Mouse (Mus musculus) MEL (cell line): ENCODE measurements around the gene Gjb2. TPM values are rescaled to one million over a fixed set of nuclear protein-coding genes. Genes with fewer than 3 reads are reported as not detected.

Experiments used
- DNase-seq: peaks from one replicate; pipeline ENCODE4 v3.0.0; 2011; ENCODE audit warnings: low read depth, low spot score
- H3K27ac ChIP-seq: 2 replicates; pipeline ENCODE4 v1.5.1; 2012; ENCODE audit warnings: low read depth, mild to moderate bottlenecking, control low read depth, low read length, moderate library complexity; ENCODE audit not compliant: control insufficient read depth
- H3K27me3 ChIP-seq, 2 experiments: fragments of 150-350 bp in 1 of 2; sonication (generic) in 1 of 2; 2 replicates each; pipeline ENCODE4 v1.6.1; 2012; ENCODE audit warnings: low read length in 2 of 2, mild to moderate bottlenecking in 2 of 2, improper control_type of control experiment in 1 of 2, moderate library complexity in 1 of 2; ENCODE audit not compliant: insufficient read depth in 2 of 2, control insufficient read depth in 1 of 2
- H3K36me3 ChIP-seq, 2 experiments: 2 replicates each; pipeline ENCODE4 v1.6.1; 2012 to 2014; ENCODE audit warnings: low read length in 2 of 2, improper control_type of control experiment in 1 of 2, inconsistent platforms in 1 of 2, mild to moderate bottlenecking in 1 of 2; ENCODE audit not compliant: insufficient read depth in 2 of 2, control insufficient read depth in 1 of 2
- H3K4me1 ChIP-seq, 2 experiments: fragments of 150-350 bp in 1 of 2; sonication (generic) in 1 of 2; 2 replicates each; pipeline ENCODE4 v1.6.1; 2012; ENCODE audit warnings: low read length in 2 of 2, improper control_type of control experiment in 1 of 2, mild to moderate bottlenecking in 1 of 2; ENCODE audit not compliant: insufficient read depth in 2 of 2, control insufficient read depth in 1 of 2
- H3K4me3 ChIP-seq, 2 experiments: fragments of 150-350 bp in 1 of 2; sonication (generic) in 1 of 2; 2 replicates each; pipeline ENCODE4 v1.5.1; 2012; ENCODE audit warnings: low read depth in 2 of 2, low read length in 2 of 2, mild to moderate bottlenecking in 2 of 2, moderate library complexity in 2 of 2, control low read depth in 1 of 2, improper control_type of control experiment in 1 of 2; ENCODE audit not compliant: control insufficient read depth in 1 of 2, insufficient read depth in 1 of 2
- H3K79me2 ChIP-seq: 2 replicates; pipeline ENCODE4 v1.6.1; 2012; ENCODE audit warnings: mild to moderate bottlenecking, low read length, moderate library complexity; ENCODE audit not compliant: control insufficient read depth, poor library complexity, insufficient read depth
- H3K9ac ChIP-seq: 2 replicates; pipeline ENCODE4 v1.6.1; 2012; ENCODE audit warnings: low read depth, mild to moderate bottlenecking, control low read depth, low read length, moderate library complexity; ENCODE audit not compliant: control insufficient read depth, poor library complexity, severe bottlenecking
- H3K9me3 ChIP-seq: fragments of 150-350 bp; sonication (generic); replicated peaks from 2 replicates; pipeline ENCODE4 v1.6.1; 2012; ENCODE audit warnings: mild to moderate bottlenecking, low read length, improper control_type of control experiment, moderate library complexity; ENCODE audit not compliant: insufficient read depth
- CHD1 ChIP-seq: IDR thresholded peaks from 2 replicates; pipeline ENCODE4 v1.6.1; 2012; ENCODE audit warnings: low read depth, mild to moderate bottlenecking, inconsistent platforms, low read length, improper control_type of control experiment
- CHD2 ChIP-seq: IDR thresholded peaks from 2 replicates; pipeline ENCODE4 v1.6.1; 2011; ENCODE audit warnings: low read length, improper control_type of control experiment
- EP300 ChIP-seq, 2 experiments: IDR thresholded peaks; 2 replicates each; pipeline ENCODE4 v1.6.1; 2011; ENCODE audit warnings: improper control_type of control experiment in 2 of 2, low read length in 2 of 2, low read depth in 1 of 2, mild to moderate bottlenecking in 1 of 2
- ETS1 ChIP-seq: IDR thresholded peaks from 2 replicates; pipeline ENCODE4 v1.6.1; 2012; ENCODE audit warnings: low read depth, mild to moderate bottlenecking, inconsistent platforms, low read length, improper control_type of control experiment, moderate library complexity
- GABPA ChIP-seq: IDR thresholded peaks from 2 replicates; pipeline ENCODE4 v1.6.1; 2012; ENCODE audit warnings: low read depth, mild to moderate bottlenecking, inconsistent platforms, low read length, improper control_type of control experiment, moderate library complexity
- GATA1 ChIP-seq: IDR thresholded peaks from 2 replicates; pipeline ENCODE4 v1.6.1; 2011; ENCODE audit warnings: low read depth, low read length, improper control_type of control experiment
- HCFC1 ChIP-seq: IDR thresholded peaks from 2 replicates; pipeline ENCODE4 v1.6.1; 2012; ENCODE audit warnings: low read depth, mild to moderate bottlenecking, inconsistent platforms, low read length, improper control_type of control experiment, moderate library complexity
- JUND ChIP-seq: IDR thresholded peaks from 2 replicates; pipeline ENCODE4 v1.6.1; 2011; ENCODE audit warnings: low read depth, mild to moderate bottlenecking, improper control_type of control experiment, low read length
- MAFK ChIP-seq: IDR thresholded peaks from 2 replicates; pipeline ENCODE4 v1.6.1; 2011; ENCODE audit warnings: low read depth, mild to moderate bottlenecking, low read length, improper control_type of control experiment, borderline replicate concordance
- MAZ ChIP-seq: IDR thresholded peaks from 2 replicates; pipeline ENCODE4 v1.6.1; 2012; ENCODE audit warnings: low read depth, mild to moderate bottlenecking, inconsistent platforms, low read length, improper control_type of control experiment
- NELFE ChIP-seq: IDR thresholded peaks from 2 replicates; pipeline ENCODE4 v1.6.1; 2011; ENCODE audit warnings: low read depth, low read length, improper control_type of control experiment
- NRF1 ChIP-seq: IDR thresholded peaks from 2 replicates; pipeline ENCODE4 v1.6.1; 2014; ENCODE audit warnings: low read depth, mild to moderate bottlenecking, inconsistent platforms, low read length, improper control_type of control experiment, moderate library complexity; ENCODE audit not compliant: poor library complexity, insufficient read depth, severe bottlenecking
- POLR2AphosphoS2 ChIP-seq: IDR thresholded peaks from 2 replicates; pipeline ENCODE4 v1.6.1; 2011; ENCODE audit warnings: low read length, improper control_type of control experiment
- RAD21 ChIP-seq: IDR thresholded peaks from 2 replicates; pipeline ENCODE4 v1.6.1; 2011; ENCODE audit warnings: mild to moderate bottlenecking, low read depth, low read length, improper control_type of control experiment
- RCOR1 ChIP-seq: IDR thresholded peaks from 2 replicates; pipeline ENCODE4 v1.6.1; 2012; ENCODE audit warnings: low read depth, mild to moderate bottlenecking, inconsistent platforms, low read length, improper control_type of control experiment
- SIN3A ChIP-seq: IDR thresholded peaks from 2 replicates; pipeline ENCODE4 v1.6.1; 2012; ENCODE audit warnings: low read length, improper control_type of control experiment, inconsistent platforms
- TAL1 ChIP-seq: IDR thresholded peaks from 2 replicates; pipeline ENCODE4 v1.6.1; 2012; ENCODE audit warnings: mild to moderate bottlenecking, inconsistent platforms, low read length, moderate library complexity, mixed read lengths
- ZKSCAN1 ChIP-seq: IDR thresholded peaks from 2 replicates; pipeline ENCODE4 v1.6.1; 2012; ENCODE audit warnings: low read depth, mild to moderate bottlenecking, inconsistent platforms, low read length, improper control_type of control experiment, moderate library complexity
- ZMIZ1 ChIP-seq: IDR thresholded peaks from 2 replicates; pipeline ENCODE4 v1.6.1; 2012; ENCODE audit warnings: low read depth, mild to moderate bottlenecking, inconsistent platforms, low read length, improper control_type of control experiment, moderate library complexity
- ZNF384 ChIP-seq: IDR thresholded peaks from 2 replicates; pipeline ENCODE4 v1.6.1; 2012; ENCODE audit warnings: low read depth, mild to moderate bottlenecking, inconsistent platforms, low read length, improper control_type of control experiment
- polyA plus RNA-seq, 2 experiments: library from polyadenylated mRNA; stranded (reverse) in 1 of 2; unstranded in 1 of 2; fragments of >175 nt in 1 of 2; fragments of >200 nt in 1 of 2; gene quantifications; 2 replicates each; pipeline versions ENCODE4 v1.2.1 to v1.2.4; 2012; ENCODE audit warnings: low replicate concordance in 2 of 2, low read depth in 1 of 2; ENCODE audit not compliant: insufficient read length in 2 of 2, insufficient read depth in 1 of 2, missing spikeins in 1 of 2
- total RNA-seq: library from RNA; depleted of rRNA; stranded (reverse); fragments of 300-350 nt; gene quantifications from 2 replicates; pipeline ENCODE4 v1.2.3, GENCODE M21; 2012; rRNA removed

Gene Gjb2
- total and polyA plus RNA-seq, 3 experiments: not detected

DNA sequence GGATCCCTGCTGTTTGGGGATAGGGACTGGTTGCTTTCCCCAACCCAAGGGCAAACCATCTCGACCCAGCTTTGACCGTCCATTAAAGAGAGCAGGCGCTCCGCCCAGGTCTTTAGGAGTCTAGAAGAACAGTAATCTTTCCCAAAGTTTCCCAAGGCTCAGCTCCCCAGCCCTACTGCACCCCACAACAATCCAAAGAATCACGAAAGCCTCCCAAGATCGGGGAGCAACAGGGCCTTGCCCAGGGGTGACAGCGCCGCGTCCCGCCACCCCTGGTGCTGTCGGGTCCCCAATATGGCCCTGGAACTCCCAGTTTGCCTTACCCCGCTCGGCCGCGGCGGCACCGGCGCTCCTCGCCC is 47.3 kb downstream of the Gjb2 start:
- Histone ChIP-seq H3K4me3 (no peak overlapping the region), H3K79me2 (no peaks in the 10 kb centered on the region), H3K4me1 (no peaks in the 10 kb centered on the region), H3K27ac (no peak overlapping the region), H3K9ac (no peak overlapping the region), H3K36me3 (no peaks in the 10 kb centered on the region), H3K9me3 (no peaks in the 10 kb centered on the region), H3K27me3 (peaks cover 0 to 1% of the 10 kb centered on the region in 2 experiments; a peak in 2 of 4 replicates)
- TF ChIP-seq ZKSCAN1: no peak
- no peak for TF ChIP-seq SIN3A
- no peak for TF ChIP-seq ETS1
- no peak for TF ChIP-seq GATA1
- TF ChIP-seq NELFE: no peak
- no peak for TF ChIP-seq TAL1
- TF ChIP-seq NRF1: no peak
- TF ChIP-seq RAD21: no peak
- no peak for TF ChIP-seq ZMIZ1
- TF ChIP-seq CHD1: no peak
- no peak for TF ChIP-seq POLR2AphosphoS2
- no peak for TF ChIP-seq MAFK
- no peak for DNase-seq

DNA sequence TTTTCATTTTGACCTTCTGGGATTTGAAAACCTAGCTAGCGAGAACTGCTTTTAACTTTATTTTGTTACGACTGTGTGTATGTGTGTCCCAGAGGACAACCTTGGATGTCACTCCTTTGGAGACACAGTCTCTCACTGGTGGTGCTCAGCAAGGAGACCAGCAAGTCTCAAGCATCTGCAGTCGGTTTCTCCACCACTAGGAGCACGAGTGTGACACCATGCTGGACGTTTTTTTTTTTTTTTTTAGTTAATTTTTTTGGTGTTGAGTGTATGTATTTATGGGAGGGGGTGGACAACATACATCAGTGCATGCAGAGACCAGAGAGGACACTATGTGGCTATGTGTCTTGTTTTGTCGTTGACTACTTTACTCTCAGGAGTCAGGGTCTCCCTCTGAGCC is 51.8 kb downstream of the Gjb2 start:
- no peaks in the 10 kb centered on the region for H3K79me2 ChIP-seq
- no peaks in the 10 kb centered on the region for H3K4me1 ChIP-seq
- H3K36me3 ChIP-seq: no peaks in the 10 kb centered on the region
- TF ChIP-seq CHD2: no peak
- no peak for TF ChIP-seq EP300 (IDR thresholded peaks at IDR 0.05; ENCODE audit: low read depth in 1 of 2, low read length in 2 of 2)
- TF ChIP-seq MAZ: no peak
- TF ChIP-seq RCOR1: no peak
- no peak for TF ChIP-seq ZNF384
- no peak for TF ChIP-seq RAD21
- TF ChIP-seq GABPA: no peak
- no peak for TF ChIP-seq JUND
- TF ChIP-seq TAL1: no peak
- TF ChIP-seq ZMIZ1: no peak
- TF ChIP-seq HCFC1: no peak
- no peak for TF ChIP-seq NRF1
- TF ChIP-seq ETS1: no peak
- TF ChIP-seq CHD1: no peak
- TF ChIP-seq, all 39 proteins: peak for 0
- Histone ChIP-seq H3K9me3 (no peaks in the 10 kb centered on the region), H3K27me3 (peaks cover 3 to 12% of the 10 kb centered on the region in 2 experiments; a peak in 3 of 4 replicates), H3K9ac (no peak overlapping the region), H3K27ac (no peak overlapping the region), H3K4me3 (no peak overlapping the region)
- no peak for DNase-seq

Other genes starting within 250 kb of the Gjb2 start
- gene Zmym2, start 218.0 kb downstream of the Gjb2 start, total RNA-seq: 9.8 and 12.2 TPM in 2 replicates
- gene Zmym2, start 218.0 kb downstream of the Gjb2 start, polyA plus RNA-seq: 100 to 1,000 TPM in 1 of 2 experiments, 10 to 100 TPM in 1; 27.7 to 407 TPM
- gene Gja3, start 46.6 kb downstream of the Gjb2 start, total RNA-seq: not detected in 2 replicates
- not detected for gene Gja3, start 46.6 kb downstream of the Gjb2 start, polyA plus RNA-seq
- not detected in 2 replicates for gene Gm4491, start 11.2 kb upstream of the Gjb2 start, total RNA-seq
- not detected for gene Gm4491, start 11.2 kb upstream of the Gjb2 start, polyA plus RNA-seq
- not detected in 2 replicates for gene Gjb6, start 28.9 kb upstream of the Gjb2 start, total RNA-seq
- not detected for gene Gjb6, start 28.9 kb upstream of the Gjb2 start, polyA plus RNA-seq